Mouse (Mus musculus) embryonic facial prominence, embryonic 15.5 days (tissue): ENCODE measurements around the gene Hist1h4i. TPM values are rescaled to one million over a fixed set of nuclear protein-coding genes. Genes with fewer than 3 reads are reported as not detected.
A peak's percentile ranks its signal among the peaks of the same experiment; 100 is the strongest.
"Not testable (repeated sequence)": the region's sequence is repeated elsewhere in the genome, so short reads cannot be mapped to it uniquely, and the experiment has no call there.

ENCODE experiments used
- ATAC-seq: fragments of 200-750 bp; cut with Nextera tagmentation; 2 replicates; pipeline ENCODE4 v1.8.0; 2017; ENCODE audit warnings: low read depth, moderate TSS enrichment; ENCODE audit not compliant: insufficient number of reproducible peaks, low FRiP score, low TSS enrichment
- H3K27ac ChIP-seq: fragments of 300-500 bp; sonication (generic); replicated peaks from 2 replicates; pipeline ENCODE4 v1.5.1; 2015; ENCODE audit warnings: mild to moderate bottlenecking, inconsistent platforms
- H3K27me3 ChIP-seq: fragments of 300-500 bp; sonication (generic); 2 replicates; pipeline ENCODE4 v1.6.1; 2015; ENCODE audit warnings: inconsistent platforms
- H3K36me3 ChIP-seq: fragments of 300-500 bp; sonication (generic); 2 replicates; pipeline ENCODE4 v1.6.1; 2015; ENCODE audit warnings: mild to moderate bottlenecking, inconsistent platforms
- H3K4me1 ChIP-seq: fragments of 300-500 bp; sonication (generic); 2 replicates; pipeline ENCODE4 v1.6.1; 2015; ENCODE audit warnings: inconsistent platforms
- H3K4me2 ChIP-seq: fragments of 300-500 bp; sonication (generic); replicated peaks from 2 replicates; pipeline ENCODE4 v1.6.1; 2015; ENCODE audit warnings: mild to moderate bottlenecking, inconsistent platforms
- H3K4me3 ChIP-seq: fragments of 300-500 bp; sonication (generic); replicated peaks from 2 replicates; pipeline ENCODE4 v1.5.1; 2015; ENCODE audit warnings: mild to moderate bottlenecking, inconsistent platforms
- H3K9ac ChIP-seq: fragments of 300-500 bp; sonication (generic); 2 replicates; pipeline ENCODE4 v1.6.1; 2015; ENCODE audit warnings: inconsistent platforms
- H3K9me3 ChIP-seq: fragments of 300-500 bp; sonication (generic); replicated peaks from 2 replicates; pipeline ENCODE4 v1.6.1; 2016; ENCODE audit warnings: inconsistent platforms
- WGBS: fragments of 180-500 bp; shearing (Covaris S2); methylation state at CpG from one replicate; pipeline ENCODE4 v1.1.7; 2015; 5-methylcytosine and 5-hydroxymethylcytosine counted together
- polyA plus RNA-seq: library from polyadenylated mRNA; unstranded; fragments of >200 nt; fragmentation: Nextera tagmentation; extraction: Ambion mirVana; gene quantifications from 2 replicates; pipeline ENCODE4 v1.2.1, GENCODE M21; 2015

Gene Hist1h4i
- polyA plus RNA-seq, 1 experiment from 2014 or later = 20.6 TPM

GRCm38 (mm10) chr13:22043503-22044431 lies 2.6 kb upstream of the Hist1h4i start:
- Histone ChIP-seq H3K4me3 (peak overlapping the region; percentile 39), H3K9me3 (no peaks in the 10 kb centered on the region), H3K9ac (0 out of 2 replicates have a peak overlapping the region, but pooled peaks have one; percentile 9), H3K4me1 (peaks cover 19% of the 10 kb centered on the region), H3K27ac (peak overlapping the region; percentile 87), H3K4me2 (peak overlapping the region; percentile 60), H3K36me3 (no peaks in the 10 kb centered on the region), H3K27me3 (no peaks in the 10 kb centered on the region)
- WGBS = under 1% methylated on average over 12 of the region's 14 CpGs
- no peak for ATAC-seq

- H3K9ac ChIP-seq = peak within 1 kb of the TSS; percentile 31; the same call in 1 of the 2 replicates
- under 1% methylated on average over 42 of the region's 80 CpGs for WGBS
Measured at GRCm38 (mm10) chr13:22042568-22043502, 1.7 kb upstream of the Hist1h4i start, which contains the start of the genes Hist1h2ag and Hist1h2bj. TSS of gene Hist1h2ag (minus strand) at chr13:22042944. TSS of gene Hist1h2bj (plus strand) at chr13:22043214.

GRCm38 (mm10) chr13:22041651-22042567 lies 747 bp upstream of the Hist1h4i start:
- Histone ChIP-seq H3K9me3 (no peaks in the 10 kb centered on the region), H3K36me3 (no peaks in the 10 kb centered on the region), H3K9ac (peak overlapping the region; percentile 31; the same call in 1 of the 2 replicates), H3K4me2 (peak overlapping the region; percentile 60), H3K4me1 (peaks cover 19% of the 10 kb centered on the region), H3K4me3 (peak overlapping the region; percentile 38), H3K27me3 (no peaks in the 10 kb centered on the region), H3K27ac (peak overlapping the region; percentile 94)
- no peak for ATAC-seq
- WGBS = 2% methylated on average over 13 of the region's 13 CpGs

More at GRCm38 (mm10) chr13:22042568-22043502, 1.7 kb upstream of the Hist1h4i start, which contains the start of the genes Hist1h2ag and Hist1h2bj:
- Histone ChIP-seq H3K4me3 (peak within 1 kb of the TSS; percentile 39), H3K4me2 (peak within 1 kb of the TSS; percentile 60), H3K27ac (peak within 1 kb of the TSS; percentile 94), H3K4me1 (peaks cover 19% of the 10 kb centered on the region)
- ATAC-seq = peak; percentile 90
- not testable (repeated sequence) for H3K36me3 ChIP-seq, H3K9me3 ChIP-seq, H3K27me3 ChIP-seq

GRCm38 (mm10) chr13:22040464-22041141 lies 559 bp downstream of the Hist1h4i start:
- H3K4me2 ChIP-seq = peak overlapping the region; percentile 60
- under 1% methylated on average over 23 of the region's 24 CpGs for WGBS
- H3K27ac ChIP-seq = peak overlapping the region; percentile 94
- peak; percentile 3; the same call in 1 of the 2 replicates for ATAC-seq
- peaks cover 27% of the 10 kb centered on the region for H3K4me1 ChIP-seq
- H3K9ac ChIP-seq = peak overlapping the region; percentile 54
- H3K27me3 ChIP-seq = no peaks in the 10 kb centered on the region
- H3K4me3 ChIP-seq = peak overlapping the region; percentile 48
- no peaks in the 10 kb centered on the region for H3K9me3 ChIP-seq
- no peaks in the 10 kb centered on the region for H3K36me3 ChIP-seq

- Histone ChIP-seq H3K4me2 (peak overlapping the region; percentile 60), H3K9ac (peak overlapping the region; percentile 54; the same call in 1 of the 2 replicates), H3K4me3 (peak overlapping the region; percentile 48), H3K27me3 (no peaks in the 10 kb centered on the region), H3K36me3 (no peaks in the 10 kb centered on the region), H3K4me1 (peaks cover 27% of the 10 kb centered on the region), H3K9me3 (no peaks in the 10 kb centered on the region), H3K27ac (peak overlapping the region; percentile 94)
- no peak for ATAC-seq
- 8% methylated on average over 2 of the region's 2 CpGs for WGBS
Measured at GRCm38 (mm10) chr13:22039951-22040463, 1.2 kb downstream of the Hist1h4i start.

GRCm38 (mm10) chr13:22039364-22039763 lies 1.8 kb downstream of the Hist1h4i start:
- 49% methylated on average over 5 of the region's 5 CpGs for WGBS
- Histone ChIP-seq H3K4me2 (peak overlapping the region; percentile 60; the same call in 1 of the 2 replicates), H3K27ac (0 out of 2 replicates have a peak overlapping the region, but pooled peaks have one; percentile 94)

GRCm38 (mm10) chr13:22037415-22037814 lies 3.7 kb downstream of the Hist1h4i start:
- ATAC-seq = no peak
- H3K4me2 ChIP-seq = no peak overlapping the region
- H3K9ac ChIP-seq = no peak overlapping the region
- 47% methylated on average over 2 of the region's 2 CpGs for WGBS
- H3K4me1 ChIP-seq = peaks cover 29% of the 10 kb centered on the region
- no peaks in the 10 kb centered on the region for H3K9me3 ChIP-seq
- no peak overlapping the region for H3K4me3 ChIP-seq
- H3K27me3 ChIP-seq = no peaks in the 10 kb centered on the region
- H3K36me3 ChIP-seq = no peaks in the 10 kb centered on the region
- H3K27ac ChIP-seq = no peak overlapping the region; the same call in 1 of the 2 replicates

More at GRCm38 (mm10) chr13:22039364-22039763, 1.8 kb downstream of the Hist1h4i start:
- peaks cover 32% of the 10 kb centered on the region for H3K4me1 ChIP-seq
- no peaks in the 10 kb centered on the region for H3K36me3 ChIP-seq
- no peak overlapping the region for H3K4me3 ChIP-seq
- no peaks in the 10 kb centered on the region for H3K9me3 ChIP-seq
- no peaks in the 10 kb centered on the region for H3K27me3 ChIP-seq
- no peak for ATAC-seq
- H3K9ac ChIP-seq = no peak overlapping the region

- peaks cover 25% of the 10 kb centered on the region for H3K4me1 ChIP-seq
- H3K27ac ChIP-seq = peak overlapping the region; percentile 80
- no peaks in the 10 kb centered on the region for H3K27me3 ChIP-seq
- WGBS = 44% methylated on average over 3 of the region's 3 CpGs
- peak overlapping the region; percentile 48 for H3K4me3 ChIP-seq
- H3K9ac ChIP-seq = peak overlapping the region; percentile 24; the same call in 1 of the 2 replicates
- no peaks in the 10 kb centered on the region for H3K36me3 ChIP-seq
- ATAC-seq = no peak
- H3K9me3 ChIP-seq = no peaks in the 10 kb centered on the region
- H3K4me2 ChIP-seq = peak overlapping the region; percentile 58; the same call in 1 of the 2 replicates
Measured at GRCm38 (mm10) chr13:22036986-22037385, 4.2 kb downstream of the Hist1h4i start.

GRCm38 (mm10) chr13:22036149-22036956 lies 4.8 kb downstream of the Hist1h4i start:
- Histone ChIP-seq H3K4me3 (peak overlapping the region; percentile 48), H3K9me3 (no peaks in the 10 kb centered on the region), H3K36me3 (no peaks in the 10 kb centered on the region), H3K4me2 (peak overlapping the region; percentile 58), H3K27me3 (no peaks in the 10 kb centered on the region), H3K9ac (peak overlapping the region; percentile 24; the same call in 1 of the 2 replicates), H3K27ac (peak overlapping the region; percentile 80), H3K4me1 (peaks cover 24% of the 10 kb centered on the region)
- 2% methylated on average over 20 of the region's 23 CpGs for WGBS
- no peak for ATAC-seq
